Comparison of ENCODE assay signal across 20 mouse cellular contexts in genomic region chr12:115603763-115604162, GRCm38 (mm10).
DNase-seq lines count a peak whose midpoint lies in the region; ATAC-seq and TF ChIP-seq lines count a peak whose summit lies in the region.
"Had no signal": no experiment of that assay in that cellular context is flagged by ENCODE, and none has a peak within 500 bp of the region (broad histone marks: within the 10 kb centered on the region; RNA-seq: fewer than 3 reads in every experiment).

No protein-coding gene starts in this region.

- H3K4me3 ChIP-seq in G1E (ENCODE audit: low read depth, low read length): no peak overlapping the region
- H3K4me3 ChIP-seq in forebrain, embryonic 11.5 days (ENCODE audit: low read depth, low read length): no peak overlapping the region
- H3K4me3 ChIP-seq: embryonic facial prominence, embryonic 10.5 days; embryonic facial prominence, embryonic 12.5 days; forebrain, embryonic 12.5 days had no signal

- no peak for DNase-seq in G1E (ENCODE audit: low spot score)
- no peak for DNase-seq in forebrain, embryonic 11.5 days (ENCODE audit: low spot score)
- DNase-seq in adrenal gland, adult (ENCODE audit: inconsistent age in 2 of 2, low spot score in 1 of 2): no peak
- DNase-seq: adrenal gland, adult 8-10 months; adrenal gland, postnatal 14 days; adrenal gland, postnatal 36 days; cerebellum, adult 11-12 months; cerebellum, adult 2 months; cerebellum, adult 9-10 months; cerebellum, postnatal 10 days; cerebellum, postnatal 25 days had no signal

- no peak overlapping the region for H3K4me2 ChIP-seq in forebrain, embryonic 11.5 days (ENCODE audit: low read depth, low read length, severe bottlenecking)
- H3K4me2 ChIP-seq: embryonic facial prominence, embryonic 12.5 days; forebrain, embryonic 12.5 days had no signal

- TF ChIP-seq CTCF in G1E (IDR thresholded peaks at IDR 0.05; ENCODE audit: low read depth, low read length): no peak

- 0 out of 2 replicates have a peak, but pooled peaks have one; percentile 2 for ATAC-seq in G1E (ENCODE audit: extremely low read depth, insufficient number of reproducible peaks, low FRiP score, poor library complexity, severe bottlenecking)
- peak; percentile 62 for ATAC-seq in granulocyte monocyte progenitor cell, adult 5-6 weeks (replicated peaks; ENCODE audit: poor library complexity, severe bottlenecking)
- ATAC-seq in megakaryocyte progenitor cell, adult 5-6 weeks (replicated peaks; ENCODE audit: poor library complexity): peak; percentile 54
- no peak for ATAC-seq in forebrain, embryonic 11.5 days (replicated peaks; ENCODE audit: low FRiP score)
- no peak for ATAC-seq in activated CD4-positive, CD25-positive, alpha-beta regulatory T cell, adult 4 months
- ATAC-seq: forebrain, embryonic 14.5 days; forebrain, embryonic 16.5 days; Patski had no signal

- H3K9me3 ChIP-seq in G1E (replicated peaks): peaks cover 23% of the 10 kb centered on the region
- peaks cover 6% of the 10 kb centered on the region; the same call in 1 of the 2 replicates for H3K9me3 ChIP-seq in forebrain, embryonic 11.5 days (ENCODE audit: control insufficient read depth, low read length)

- H3K27ac ChIP-seq in forebrain, embryonic 11.5 days (ENCODE audit: low read depth, low read length): no peak overlapping the region
- H3K27ac ChIP-seq: embryonic facial prominence, embryonic 10.5 days; embryonic facial prominence, embryonic 12.5 days; forebrain, embryonic 12.5 days had no signal

- no peak overlapping the region for H3K9ac ChIP-seq in forebrain, embryonic 11.5 days (ENCODE audit: low read length)
- H3K9ac ChIP-seq: embryonic facial prominence, embryonic 12.5 days; forebrain, embryonic 12.5 days had no signal

- no peaks in the 10 kb centered on the region for H3K36me3 ChIP-seq in G1E (replicated peaks)
- no peaks in the 10 kb centered on the region for H3K36me3 ChIP-seq in forebrain, embryonic 11.5 days (ENCODE audit: control insufficient read depth, insufficient read depth, low read length)
- H3K36me3 ChIP-seq: embryonic facial prominence, embryonic 10.5 days; embryonic facial prominence, embryonic 12.5 days; forebrain, embryonic 12.5 days had no signal

- WGBS in forebrain, embryonic 11.5 days: 80% methylated on average over 2 of the region's 2 CpGs

- no peaks in the 10 kb centered on the region for H3K27me3 ChIP-seq in G1E (ENCODE audit: insufficient read depth, low read length)
- no peaks in the 10 kb centered on the region for H3K27me3 ChIP-seq in forebrain, embryonic 11.5 days (ENCODE audit: control insufficient read depth, insufficient read depth, low read length)
- H3K27me3 ChIP-seq: embryonic facial prominence, embryonic 12.5 days; forebrain, embryonic 12.5 days; Patski had no signal

- H3K4me1 ChIP-seq in G1E (ENCODE audit: insufficient read depth, low read depth, low read length): no peaks in the 10 kb centered on the region
- H3K4me1 ChIP-seq in forebrain, embryonic 11.5 days (replicated peaks; ENCODE audit: control insufficient read depth, insufficient read depth, low read length): no peaks in the 10 kb centered on the region
- H3K4me1 ChIP-seq: embryonic facial prominence, embryonic 10.5 days; embryonic facial prominence, embryonic 12.5 days; forebrain, embryonic 12.5 days had no signal

Comparison
In these comparisons a context has a peak if more than half of its experiments do, and no peak if none do; other contexts are left out.
1. ATAC-seq: peak in G1E (single experiment), granulocyte monocyte progenitor cell, adult 5-6 weeks (single experiment) and megakaryocyte progenitor cell, adult 5-6 weeks (single experiment); none in forebrain, embryonic 11.5 days (single experiment) and activated CD4-positive, CD25-positive, alpha-beta regulatory T cell, adult 4 months (single experiment).